Mouse (Mus musculus) small intestine, adult 2 months (tissue): Measurements from ENCODE around the gene Pou3f1. TPM values are rescaled to one million over a fixed set of nuclear protein-coding genes. Genes with fewer than 3 reads are reported as not detected.
A peak's percentile ranks its signal among the peaks of the same experiment; 100 is the strongest.

Experiments used
- H3K27ac ChIP-seq: fragments of 200-500 bp; 2 replicates; pipeline ENCODE4 v1.5.1; 2012; ENCODE audit warnings: low read depth, low read length, control low read depth, inconsistent platforms; ENCODE audit not compliant: insufficient read depth
- H3K27me3 ChIP-seq: fragments of 200-500 bp; 2 replicates; pipeline ENCODE4 v1.6.1; 2012; ENCODE audit warnings: mild to moderate bottlenecking, moderate library complexity, low read length, inconsistent platforms; ENCODE audit not compliant: control insufficient read depth, insufficient read depth
- H3K36me3 ChIP-seq: fragments of 200-500 bp; 2 replicates; pipeline ENCODE4 v1.6.1; 2012; ENCODE audit warnings: mild to moderate bottlenecking, low read length, control low read depth, inconsistent platforms; ENCODE audit not compliant: control insufficient read depth, insufficient read depth
- H3K4me1 ChIP-seq: fragments of 200-500 bp; 2 replicates; pipeline ENCODE4 v1.6.1; 2012; ENCODE audit warnings: low read length, inconsistent platforms, mixed read lengths; ENCODE audit not compliant: control insufficient read depth, insufficient read depth, insufficient read length
- H3K4me3 ChIP-seq: fragments of 200-500 bp; 2 replicates; pipeline ENCODE4 v1.5.1; 2012; ENCODE audit warnings: low read depth, mild to moderate bottlenecking, control low read depth, inconsistent platforms, low read length, moderate library complexity
- CTCF ChIP-seq: fragments of 200-500 bp; IDR thresholded peaks from 2 replicates; pipeline ENCODE4 v1.5.1; 2012; ENCODE audit warnings: low read depth, mild to moderate bottlenecking, control low read depth, inconsistent platforms, low read length, moderate library complexity, mixed read lengths; ENCODE audit not compliant: insufficient replicate concordance, insufficient read length; ENCODE audit errors: extremely low read depth
- POLR2A ChIP-seq: fragments of 200-500 bp; IDR thresholded peaks from 2 replicates; pipeline ENCODE4 v1.6.1; 2012; ENCODE audit warnings: low read depth, mild to moderate bottlenecking, control low read depth, inconsistent platforms, low read length, moderate library complexity
- WGBS: fragments of 180-500 bp; shearing (Covaris S2); methylation state at CpG from one replicate; pipeline ENCODE4 v1.1.7; 2018; 5-methylcytosine and 5-hydroxymethylcytosine counted together
- polyA plus RNA-seq: library from polyadenylated mRNA; depleted of rRNA; stranded (reverse); fragments of >200 nt; gene quantifications from 2 replicates; pipeline ENCODE4 v1.2.3, GENCODE M21; 2012

Gene Pou3f1
- polyA plus RNA-seq, 1 experiment: 0.09 TPM

DNA sequence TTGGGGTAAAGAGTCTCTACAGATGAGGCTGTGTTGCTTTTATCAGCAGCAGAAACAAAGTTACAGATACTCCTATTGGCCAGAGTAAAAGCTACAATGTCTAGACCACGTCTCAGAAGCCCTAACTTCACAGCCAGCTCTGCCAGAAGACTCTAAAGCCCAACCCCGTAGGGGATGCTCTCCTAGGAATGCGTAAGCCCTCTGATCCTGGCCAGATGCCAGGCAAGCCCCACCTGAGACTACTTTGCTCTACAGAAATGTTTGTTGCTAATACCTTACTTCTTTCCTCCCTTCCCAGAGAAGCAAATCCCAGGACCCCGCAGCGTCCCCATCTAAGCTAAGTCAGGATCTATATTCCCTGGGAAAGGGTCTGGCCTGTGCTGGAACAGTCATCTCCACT lies 8.7 kb upstream of the Pou3f1 start:
- no peak overlapping the region for H3K4me3 ChIP-seq
- H3K36me3 ChIP-seq: no peaks in the 10 kb centered on the region
- H3K27me3 ChIP-seq: peaks cover 4% of the 10 kb centered on the region; the same call in 1 of the 2 replicates
- peaks cover 16% of the 10 kb centered on the region for H3K4me1 ChIP-seq
- 64% methylated on average over 5 of the region's 5 CpGs for WGBS
- no peak overlapping the region for H3K27ac ChIP-seq
- no peak for TF ChIP-seq CTCF
- no peak for TF ChIP-seq POLR2A

DNA sequence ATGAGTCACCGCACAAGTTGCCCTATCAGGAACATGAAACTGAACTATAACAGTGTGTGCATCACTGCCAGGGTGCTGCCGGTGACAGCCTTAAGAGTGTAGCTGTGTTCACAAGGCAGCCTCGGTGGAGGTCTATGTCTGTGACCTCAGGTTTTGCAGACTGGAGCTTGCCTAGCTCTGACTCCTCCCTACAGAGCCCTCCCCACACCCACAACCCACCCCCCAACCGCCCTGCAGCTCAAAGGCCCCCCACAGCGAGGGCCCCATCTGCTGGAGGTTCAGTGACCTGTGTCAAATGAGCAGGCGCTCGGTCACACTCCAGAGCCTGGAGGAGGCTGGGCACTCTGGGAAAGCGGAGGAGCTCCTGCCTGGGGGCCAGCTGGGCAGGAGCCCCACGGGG lies 3.7 kb upstream of the Pou3f1 start:
- H3K4me3 ChIP-seq: no peak overlapping the region
- 9% methylated on average over 9 of the region's 9 CpGs for WGBS
- TF ChIP-seq CTCF: no peak
- TF ChIP-seq POLR2A: no peak
- peaks cover 39% of the 10 kb centered on the region for H3K27me3 ChIP-seq
- no peak overlapping the region for H3K27ac ChIP-seq
- H3K4me1 ChIP-seq: peaks cover 7% of the 10 kb centered on the region; the same call in 1 of the 2 replicates
- no peaks in the 10 kb centered on the region for H3K36me3 ChIP-seq

DNA sequence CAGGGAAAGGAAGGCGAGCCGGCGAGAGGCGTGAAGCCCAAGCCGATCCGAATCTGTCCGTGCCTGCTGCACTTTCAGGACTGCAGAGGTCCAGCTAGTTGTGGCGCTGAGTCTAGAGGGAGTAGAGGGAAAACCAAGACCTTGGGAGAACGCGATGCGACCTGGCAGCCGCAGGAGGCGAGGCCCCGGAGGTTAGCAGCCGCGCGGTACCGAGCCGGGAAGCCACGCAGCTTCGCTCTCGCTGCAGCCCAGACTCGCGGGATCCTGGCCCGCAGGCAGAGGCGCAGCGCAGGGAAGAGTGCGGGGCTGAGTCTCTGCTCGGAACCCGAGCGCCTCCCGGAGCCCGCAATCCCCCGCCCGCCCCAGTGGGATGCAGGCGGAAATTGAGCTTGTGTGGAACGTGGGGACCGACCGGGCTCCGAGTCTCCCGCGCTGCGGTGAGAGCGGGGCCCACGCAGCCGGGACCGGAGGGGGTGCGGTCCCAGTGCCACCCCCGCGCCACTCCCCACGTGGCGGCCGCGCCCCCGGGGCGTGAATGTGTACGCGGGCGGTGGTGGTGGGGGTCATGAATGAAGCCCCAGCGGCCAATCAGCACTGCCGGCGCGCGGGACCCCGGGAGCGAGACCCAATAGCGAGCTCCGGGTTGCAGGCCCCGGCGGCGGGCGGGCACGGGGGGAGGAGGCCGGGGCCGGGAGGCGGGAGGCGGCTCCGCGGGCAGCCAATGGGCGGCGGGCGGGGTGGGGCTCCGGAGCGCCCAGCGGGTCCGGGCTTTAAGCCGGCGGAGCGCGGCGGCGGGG lies 445 bp downstream of the Pou3f1 start:
- peak overlapping the region; percentile 87 for H3K4me3 ChIP-seq
- under 1% methylated on average over 92 of the region's 92 CpGs for WGBS
- no peak overlapping the region for H3K27ac ChIP-seq
- TF ChIP-seq CTCF (no peak), POLR2A (no peak)
- peaks cover 16% of the 10 kb centered on the region for H3K4me1 ChIP-seq
- H3K36me3 ChIP-seq: no peaks in the 10 kb centered on the region
- peaks cover 69% of the 10 kb centered on the region for H3K27me3 ChIP-seq

DNA sequence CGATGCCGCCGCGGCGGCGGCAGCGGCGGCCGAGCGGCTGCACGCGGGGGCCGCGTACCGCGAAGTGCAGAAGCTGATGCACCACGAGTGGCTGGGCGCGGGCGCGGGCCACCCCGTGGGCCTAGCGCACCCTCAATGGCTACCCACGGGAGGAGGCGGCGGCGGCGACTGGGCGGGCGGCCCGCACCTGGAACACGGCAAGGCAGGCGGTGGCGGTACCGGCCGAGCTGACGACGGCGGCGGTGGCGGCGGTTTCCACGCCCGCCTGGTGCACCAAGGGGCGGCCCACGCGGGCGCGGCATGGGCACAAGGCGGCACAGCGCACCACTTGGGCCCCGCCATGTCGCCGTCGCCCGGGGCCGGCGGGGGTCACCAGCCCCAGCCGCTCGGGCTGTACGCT lies 1.2 kb downstream of the Pou3f1 start:
- H3K27me3 ChIP-seq: peaks cover 70% of the 10 kb centered on the region

DNA sequence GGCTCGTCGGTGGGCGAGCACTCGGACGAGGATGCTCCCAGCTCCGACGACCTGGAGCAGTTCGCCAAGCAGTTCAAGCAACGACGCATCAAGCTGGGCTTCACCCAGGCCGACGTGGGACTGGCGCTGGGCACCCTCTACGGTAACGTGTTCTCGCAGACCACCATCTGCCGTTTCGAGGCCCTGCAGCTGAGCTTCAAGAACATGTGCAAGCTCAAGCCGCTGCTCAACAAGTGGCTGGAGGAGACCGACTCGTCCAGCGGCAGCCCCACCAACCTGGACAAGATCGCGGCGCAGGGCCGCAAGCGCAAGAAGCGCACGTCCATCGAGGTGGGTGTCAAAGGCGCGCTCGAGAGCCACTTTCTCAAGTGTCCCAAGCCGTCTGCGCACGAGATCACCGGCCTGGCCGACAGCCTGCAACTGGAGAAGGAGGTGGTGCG lies 1.8 kb downstream of the Pou3f1 start:
- Histone ChIP-seq H3K36me3 (no peaks in the 10 kb centered on the region), H3K27me3 (peaks cover 72% of the 10 kb centered on the region), H3K27ac (no peak overlapping the region), H3K4me3 (peak overlapping the region; percentile 87), H3K4me1 (peaks cover 16% of the 10 kb centered on the region)
- WGBS: 3% methylated on average over 39 of the region's 39 CpGs
- TF ChIP-seq POLR2A: no peak
- TF ChIP-seq CTCF: no peak

More for the DNA sequence above, 1.2 kb downstream of the Pou3f1 start:
- H3K27ac ChIP-seq: no peak overlapping the region
- no peaks in the 10 kb centered on the region for H3K36me3 ChIP-seq
- H3K4me1 ChIP-seq: peaks cover 16% of the 10 kb centered on the region
- peak overlapping the region; percentile 87 for H3K4me3 ChIP-seq
- WGBS: 2% methylated on average over 55 of the region's 61 CpGs
- TF ChIP-seq POLR2A (no peak), CTCF (no peak)

DNA sequence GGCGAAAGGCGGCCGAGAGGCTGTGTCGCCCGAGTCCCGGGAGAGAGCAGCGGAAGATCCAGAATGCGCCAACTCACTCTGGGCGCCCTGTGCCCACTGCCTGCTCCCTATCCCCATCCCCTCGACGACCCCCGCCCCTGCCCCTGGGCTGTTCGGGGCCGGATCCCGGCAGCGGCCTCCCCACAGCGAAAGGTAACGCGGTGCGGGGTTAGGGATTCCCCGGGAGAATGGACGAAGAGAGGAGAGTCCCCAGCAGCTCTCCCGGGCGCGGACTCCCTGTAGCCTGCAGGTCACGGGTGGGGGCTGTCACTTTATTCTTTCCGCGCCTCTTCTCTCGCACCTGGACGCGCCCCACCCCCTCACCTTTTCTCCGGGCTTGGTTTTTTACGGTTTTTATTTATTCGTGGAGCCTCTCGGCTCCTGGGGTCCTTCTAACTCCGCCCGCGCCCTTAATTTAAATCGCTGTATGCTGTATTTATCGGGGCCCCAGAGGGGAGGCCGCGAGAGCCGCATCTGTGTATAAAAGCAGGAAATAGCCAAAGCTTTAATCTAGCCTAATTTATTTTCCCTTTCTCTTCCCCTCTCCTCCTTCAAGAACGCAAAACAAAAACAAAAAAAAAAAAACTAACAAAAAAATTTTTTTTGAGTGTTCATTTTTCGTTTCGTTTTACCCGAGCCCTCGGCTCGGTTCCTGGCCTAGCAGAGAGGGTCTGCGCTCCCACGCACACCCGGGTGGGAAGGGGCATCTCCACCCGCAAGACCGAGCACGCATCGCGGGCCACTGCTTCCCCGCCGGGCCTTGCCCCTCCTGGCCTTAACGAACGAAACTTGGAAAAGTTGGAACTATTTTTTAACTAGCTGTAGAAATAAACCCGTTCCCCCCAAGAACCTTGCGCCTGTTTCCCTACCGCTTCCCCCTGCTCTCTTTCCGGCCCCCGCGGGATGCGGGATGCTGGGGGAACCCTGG lies 2.9 kb downstream of the Pou3f1 start:
- peak overlapping the region; percentile 18; the same call in 1 of the 2 replicates for H3K4me3 ChIP-seq
- TF ChIP-seq POLR2A (no peak), CTCF (no peak)
- 6% methylated on average over 68 of the region's 68 CpGs for WGBS
- H3K27me3 ChIP-seq: peaks cover 73% of the 10 kb centered on the region
- H3K36me3 ChIP-seq: no peaks in the 10 kb centered on the region
- H3K27ac ChIP-seq: no peak overlapping the region
- H3K4me1 ChIP-seq: peaks cover 16% of the 10 kb centered on the region

DNA sequence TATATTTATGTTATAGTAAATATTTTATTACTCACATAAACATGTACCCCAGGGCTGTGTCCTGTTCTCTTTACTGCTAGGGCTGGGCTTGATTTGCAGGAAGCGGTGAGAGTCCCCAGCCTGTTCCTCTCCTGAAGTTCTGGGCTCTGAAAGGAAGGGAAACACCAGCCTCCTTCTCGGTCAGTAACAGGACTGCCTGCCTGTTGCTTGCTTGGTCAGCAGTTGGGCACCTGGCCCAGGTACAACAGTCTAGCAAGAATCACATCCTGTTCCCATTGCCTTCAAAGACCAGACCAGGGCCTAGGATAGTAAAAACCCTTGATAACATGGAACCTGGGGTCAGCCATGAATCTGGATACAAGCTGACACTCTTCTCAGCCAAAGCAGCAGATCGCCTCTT lies 4.0 kb downstream of the Pou3f1 start:
- WGBS: 57% methylated on average over 3 of the region's 3 CpGs
- H3K27me3 ChIP-seq: peaks cover 64% of the 10 kb centered on the region
- no peak overlapping the region for H3K27ac ChIP-seq
- H3K36me3 ChIP-seq: no peaks in the 10 kb centered on the region
- TF ChIP-seq CTCF: no peak
- H3K4me1 ChIP-seq: peaks cover 16% of the 10 kb centered on the region
- no peak overlapping the region for H3K4me3 ChIP-seq
